Mouse (Mus musculus) heart, embryonic 11.5 days (tissue): Measurements from ENCODE around the gene M6pr. TPM values are rescaled to one million over a fixed set of nuclear protein-coding genes. Genes with fewer than 3 reads are reported as not detected.

Source experiments
- ATAC-seq: fragments of 200-750 bp; cut with Nextera tagmentation; replicated peaks from 2 replicates; pipeline ENCODE4 v1.8.0; 2017; ENCODE audit warnings: moderate library complexity; ENCODE audit not compliant: insufficient number of reproducible peaks, low FRiP score, low TSS enrichment
- H3K27ac ChIP-seq: fragments of 300-500 bp; sonication (generic); 2 replicates; pipeline ENCODE4 v1.5.1; 2014; ENCODE audit warnings: mild to moderate bottlenecking, low read depth, low read length
- H3K27me3 ChIP-seq: fragments of 300-500 bp; sonication (generic); 2 replicates; pipeline ENCODE4 v1.6.1; 2014; ENCODE audit warnings: mild to moderate bottlenecking, low read length, mixed read lengths; ENCODE audit not compliant: control insufficient read depth, insufficient read depth
- H3K36me3 ChIP-seq: fragments of 300-500 bp; sonication (generic); 2 replicates; pipeline ENCODE4 v1.6.1; 2014; ENCODE audit warnings: mild to moderate bottlenecking, low read length, moderate library complexity, mixed read lengths; ENCODE audit not compliant: control insufficient read depth, insufficient read depth
- H3K4me1 ChIP-seq: fragments of 300-500 bp; sonication (generic); 2 replicates; pipeline ENCODE4 v1.6.1; 2014; ENCODE audit warnings: low read length; ENCODE audit not compliant: control insufficient read depth, insufficient read depth
- H3K4me2 ChIP-seq: fragments of 300-500 bp; sonication (generic); 2 replicates; pipeline ENCODE4 v1.6.1; 2014; ENCODE audit warnings: mild to moderate bottlenecking, moderate library complexity
- H3K4me3 ChIP-seq: fragments of 300-500 bp; sonication (generic); 2 replicates; pipeline ENCODE4 v1.5.1; 2014; ENCODE audit warnings: low read depth, low read length
- H3K9ac ChIP-seq: fragments of 300-500 bp; sonication (generic); 2 replicates; pipeline ENCODE4 v1.6.1; 2014; ENCODE audit warnings: mild to moderate bottlenecking, low read depth, low read length, moderate library complexity
- H3K9me3 ChIP-seq: fragments of 300-500 bp; sonication (generic); replicated peaks from 2 replicates; pipeline ENCODE4 v1.6.1; 2016; ENCODE audit warnings: low read length; ENCODE audit not compliant: control insufficient read depth
- WGBS: fragments of 180-500 bp; shearing (Covaris S2); extraction: QIAGEN DNeasy Blood & Tissue Kit; methylation state at CpG from one replicate; pipeline ENCODE4 v1.1.7; 2014; ENCODE audit not compliant: insufficient replicate concordance; 5-methylcytosine and 5-hydroxymethylcytosine counted together
- polyA plus RNA-seq: library from polyadenylated mRNA; unstranded; fragments of >200 nt; fragmentation: Nextera tagmentation; extraction: Ambion mirVana; gene quantifications from 2 replicates; pipeline ENCODE4 v1.2.1, GENCODE M21; 2014

Gene M6pr
- polyA plus RNA-seq, 1 experiment from 2014 or later = 84.9 TPM

GRCm38 (mm10) chr6:122302121-122302520 lies 6.4 kb upstream of the M6pr start:
- WGBS = 75% methylated on average over 1 of the region's 1 CpGs
- Histone ChIP-seq H3K4me2 (no peak overlapping the region), H3K9me3 (no peaks in the 10 kb centered on the region), H3K36me3 (no peaks in the 10 kb centered on the region), H3K4me1 (no peaks in the 10 kb centered on the region; the same call in 1 of the 2 replicates), H3K27me3 (no peaks in the 10 kb centered on the region), H3K27ac (no peak overlapping the region), H3K9ac (no peak overlapping the region), H3K4me3 (no peak overlapping the region)
- ATAC-seq = no peak

- no peak overlapping the region for H3K4me3 ChIP-seq
- 77% methylated on average over 4 of the region's 4 CpGs for WGBS
- H3K27me3 ChIP-seq = no peaks in the 10 kb centered on the region
- no peak overlapping the region for H3K27ac ChIP-seq
- H3K4me1 ChIP-seq = no peaks in the 10 kb centered on the region
- no peaks in the 10 kb centered on the region for H3K36me3 ChIP-seq
- no peak for ATAC-seq
- no peak overlapping the region for H3K4me2 ChIP-seq
- no peak overlapping the region for H3K9ac ChIP-seq
- no peaks in the 10 kb centered on the region for H3K9me3 ChIP-seq
These were observed 5.9 kb upstream of the M6pr start for GRCm38 (mm10) chr6:122302661-122303060.

GRCm38 (mm10) chr6:122303526-122303925 lies 5.0 kb upstream of the M6pr start:
- peak overlapping the region; percentile 43 for H3K4me2 ChIP-seq
- no peak overlapping the region for H3K27ac ChIP-seq
- no peak for ATAC-seq

GRCm38 (mm10) chr6:122304355-122304754 lies 4.2 kb upstream of the M6pr start:
- peaks cover under 1% of the 10 kb centered on the region; the same call in 1 of the 2 replicates for H3K4me1 ChIP-seq
- ATAC-seq = no peak
- no peak overlapping the region; the same call in 1 of the 2 replicates for H3K4me2 ChIP-seq
- H3K27me3 ChIP-seq = no peaks in the 10 kb centered on the region
- H3K9me3 ChIP-seq = no peaks in the 10 kb centered on the region
- no peak overlapping the region for H3K4me3 ChIP-seq
- H3K27ac ChIP-seq = no peak overlapping the region
- H3K36me3 ChIP-seq = no peaks in the 10 kb centered on the region
- 35% methylated on average over 6 of the region's 6 CpGs for WGBS
- H3K9ac ChIP-seq = no peak overlapping the region

More at GRCm38 (mm10) chr6:122303526-122303925, 5.0 kb upstream of the M6pr start:
- H3K4me1 ChIP-seq = no peaks in the 10 kb centered on the region
- 50% methylated on average over 9 of the region's 9 CpGs for WGBS
- no peaks in the 10 kb centered on the region for H3K9me3 ChIP-seq
- H3K27me3 ChIP-seq = no peaks in the 10 kb centered on the region
- no peaks in the 10 kb centered on the region for H3K36me3 ChIP-seq
- H3K9ac ChIP-seq = no peak overlapping the region
- no peak overlapping the region for H3K4me3 ChIP-seq

- Histone ChIP-seq H3K9me3 (no peaks in the 10 kb centered on the region), H3K27ac (no peak overlapping the region), H3K4me3 (no peak overlapping the region), H3K4me1 (peaks cover 6% of the 10 kb centered on the region; the same call in 1 of the 2 replicates), H3K36me3 (no peaks in the 10 kb centered on the region), H3K9ac (no peak overlapping the region), H3K27me3 (no peaks in the 10 kb centered on the region), H3K4me2 (no peak overlapping the region)
- WGBS = 70% methylated on average over 12 of the region's 12 CpGs
- ATAC-seq = no peak
These were observed 3.5 kb upstream of the M6pr start for GRCm38 (mm10) chr6:122304790-122305555.

GRCm38 (mm10) chr6:122306707-122307106 lies 1.8 kb upstream of the M6pr start:
- H3K36me3 ChIP-seq = no peaks in the 10 kb centered on the region
- H3K4me2 ChIP-seq = no peak overlapping the region
- H3K4me1 ChIP-seq = peaks cover 13% of the 10 kb centered on the region
- WGBS = 80% methylated on average over 4 of the region's 4 CpGs
- no peak overlapping the region for H3K4me3 ChIP-seq
- no peaks in the 10 kb centered on the region for H3K27me3 ChIP-seq
- no peak overlapping the region for H3K27ac ChIP-seq
- ATAC-seq = no peak
- H3K9me3 ChIP-seq = no peaks in the 10 kb centered on the region
- H3K9ac ChIP-seq = no peak overlapping the region

- no peak overlapping the region for H3K9ac ChIP-seq
- peak; percentile 3; the same call in 1 of the 2 replicates for ATAC-seq
- WGBS = 70% methylated on average over 6 of the region's 6 CpGs
These were observed 400 bp upstream of the M6pr start for GRCm38 (mm10) chr6:122308136-122308504.

GRCm38 (mm10) chr6:122309446-122309960 lies 983 bp downstream of the M6pr start:
- Histone ChIP-seq H3K9ac (peak overlapping the region; percentile 88), H3K4me3 (peak overlapping the region; percentile 84), H3K9me3 (no peaks in the 10 kb centered on the region), H3K4me1 (peaks cover 13% of the 10 kb centered on the region), H3K27me3 (no peaks in the 10 kb centered on the region), H3K27ac (peak overlapping the region; percentile 77), H3K4me2 (peak overlapping the region; percentile 88), H3K36me3 (peaks cover 9% of the 10 kb centered on the region)
- no peak for ATAC-seq
- 10% methylated on average over 11 of the region's 11 CpGs for WGBS

More at GRCm38 (mm10) chr6:122308136-122308504, 400 bp upstream of the M6pr start:
- H3K4me1 ChIP-seq = peaks cover 13% of the 10 kb centered on the region
- no peaks in the 10 kb centered on the region for H3K9me3 ChIP-seq
- H3K27me3 ChIP-seq = no peaks in the 10 kb centered on the region
- no peak overlapping the region for H3K27ac ChIP-seq
- peaks cover 3% of the 10 kb centered on the region for H3K36me3 ChIP-seq
- no peak overlapping the region; the same call in 1 of the 2 replicates for H3K4me3 ChIP-seq
- no peak overlapping the region for H3K4me2 ChIP-seq
